Mouse (Mus musculus): ENCODE results near the gene Grik3. TPM values are rescaled to one million over a fixed set of nuclear protein-coding genes. Genes with fewer than 3 reads are reported as not detected.

Grik3 gene
- polyA plus RNA-seq, 1 experiment from 2014 or later, result 8.0 TPM

DNA sequence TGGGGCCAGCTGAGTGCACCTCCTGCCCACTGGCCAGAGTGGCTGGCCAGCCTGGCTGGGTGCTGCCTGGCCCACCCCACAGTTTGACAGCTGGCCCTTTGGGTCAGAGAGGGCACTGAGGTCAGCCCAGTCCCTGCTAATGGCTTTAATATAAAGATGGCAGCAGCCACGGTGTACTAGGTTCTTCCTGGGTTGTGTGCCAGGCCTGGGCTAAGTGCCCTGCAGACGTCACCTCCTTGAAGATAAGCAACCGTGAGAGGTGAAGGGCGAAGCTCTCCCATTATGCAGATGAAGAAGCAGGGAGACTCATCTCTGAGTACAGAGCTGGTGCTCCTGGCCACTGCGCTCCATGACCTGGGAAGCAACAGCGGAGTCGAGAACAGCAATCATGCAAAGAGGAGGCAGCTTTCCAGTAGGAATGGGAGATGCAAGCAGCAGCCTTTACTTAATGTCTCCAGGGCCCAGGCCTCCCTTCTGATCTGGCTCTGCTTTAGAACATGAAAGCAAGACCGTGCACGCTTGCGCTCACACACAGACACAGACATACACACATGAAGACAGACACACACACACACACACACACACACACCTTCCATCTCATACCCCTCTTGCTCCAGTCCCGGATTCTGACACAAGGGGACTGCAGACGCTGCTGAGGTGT is 81.3 kb downstream of the Grik3 start:
- H3K4me1 ChIP-seq (replicated peaks; ENCODE audit: control insufficient read depth, insufficient read depth, low read length), result peaks cover 23% of the 10 kb centered on the region
- no peak overlapping the region for H3K4me3 ChIP-seq (replicated peaks; ENCODE audit: low read length)
- H3K27ac ChIP-seq (ENCODE audit: low read length), result no peak overlapping the region
- H3K9me3 ChIP-seq (ENCODE audit: control insufficient read depth, low read length), result no peaks in the 10 kb centered on the region
- ATAC-seq, result no peak
- 42% methylated on average over 12 of the region's 12 CpGs for WGBS
- no peaks in the 10 kb centered on the region for H3K36me3 ChIP-seq (ENCODE audit: control insufficient read depth, insufficient read depth)
- H3K9ac ChIP-seq (replicated peaks; ENCODE audit: low read depth, low read length), result no peak overlapping the region
- no peak overlapping the region for H3K4me2 ChIP-seq (ENCODE audit: low read length)
- H3K27me3 ChIP-seq (replicated peaks; ENCODE audit: control insufficient read depth, insufficient read depth, low read length), result 0 out of 2 replicates have a peak, but pooled peaks cover 2% of the 10 kb centered on the region

DNA sequence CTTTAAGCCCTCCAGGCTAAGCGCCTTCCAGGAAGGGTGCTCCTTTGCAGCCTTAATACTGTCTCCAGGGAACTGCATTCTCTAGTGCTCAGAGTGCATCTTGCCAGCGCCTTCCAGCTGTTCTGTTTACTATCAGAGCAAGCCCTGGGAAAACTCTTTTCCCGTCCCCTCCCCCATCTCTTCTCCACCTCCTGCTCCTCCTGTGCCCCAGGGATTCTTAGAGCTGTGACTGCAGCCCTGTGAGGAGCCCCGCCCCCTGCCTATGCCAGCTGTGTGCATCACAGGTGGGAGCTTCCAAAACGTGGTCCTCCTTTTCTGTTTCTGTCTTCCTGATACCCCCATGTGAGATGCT is 81.8 kb downstream of the Grik3 start:
- Histone ChIP-seq H3K27ac (ENCODE audit: low read length) (no peak overlapping the region), H3K36me3 (ENCODE audit: control insufficient read depth, insufficient read depth) (no peaks in the 10 kb centered on the region), H3K9me3 (ENCODE audit: control insufficient read depth, low read length) (no peaks in the 10 kb centered on the region), H3K4me3 (replicated peaks; ENCODE audit: low read length) (no peak overlapping the region), H3K4me1 (replicated peaks; ENCODE audit: control insufficient read depth, insufficient read depth, low read length) (peaks cover 23% of the 10 kb centered on the region), H3K9ac (replicated peaks; ENCODE audit: low read depth, low read length) (no peak overlapping the region), H3K27me3 (replicated peaks; ENCODE audit: control insufficient read depth, insufficient read depth, low read length) (0 out of 2 replicates have a peak, but pooled peaks cover 2% of the 10 kb centered on the region), H3K4me2 (ENCODE audit: low read length) (no peak overlapping the region)
- 6% methylated on average over 5 of the region's 5 CpGs for WGBS
- ATAC-seq, result no peak

DNA sequence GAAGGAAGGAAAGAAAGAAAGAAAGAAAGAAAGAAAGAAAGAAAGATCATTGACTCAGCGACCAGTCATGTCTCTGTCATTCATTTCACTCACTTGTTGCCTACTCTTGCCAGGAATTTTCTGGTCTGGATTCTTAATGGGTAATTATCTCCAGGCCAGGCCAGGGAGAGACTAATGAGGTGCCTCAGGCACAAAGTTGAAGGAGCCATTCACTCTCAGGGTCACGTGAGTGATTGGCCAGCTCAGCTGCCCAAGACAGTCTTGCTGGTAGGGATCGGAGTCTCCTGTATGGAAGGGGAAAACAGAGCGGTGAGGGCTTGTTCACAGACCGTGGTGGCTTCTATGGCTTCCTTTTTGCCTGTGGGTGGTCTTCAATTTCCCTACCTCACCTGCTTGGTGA is 82.5 kb downstream of the Grik3 start:
- no peaks in the 10 kb centered on the region for H3K36me3 ChIP-seq (ENCODE audit: control insufficient read depth, insufficient read depth)
- WGBS, result 5% methylated on average over 5 of the region's 5 CpGs
- H3K4me2 ChIP-seq (ENCODE audit: low read length), result no peak overlapping the region
- H3K4me1 ChIP-seq (replicated peaks; ENCODE audit: control insufficient read depth, insufficient read depth, low read length), result peaks cover 22% of the 10 kb centered on the region
- no peak overlapping the region for H3K4me3 ChIP-seq (replicated peaks; ENCODE audit: low read length)
- H3K27ac ChIP-seq (ENCODE audit: low read length), result no peak overlapping the region
- ATAC-seq, result no peak
- no peak overlapping the region for H3K9ac ChIP-seq (replicated peaks; ENCODE audit: low read depth, low read length)
- no peaks in the 10 kb centered on the region for H3K9me3 ChIP-seq (ENCODE audit: control insufficient read depth, low read length)
- 0 out of 2 replicates have a peak, but pooled peaks cover 2% of the 10 kb centered on the region for H3K27me3 ChIP-seq (replicated peaks; ENCODE audit: control insufficient read depth, insufficient read depth, low read length)

DNA sequence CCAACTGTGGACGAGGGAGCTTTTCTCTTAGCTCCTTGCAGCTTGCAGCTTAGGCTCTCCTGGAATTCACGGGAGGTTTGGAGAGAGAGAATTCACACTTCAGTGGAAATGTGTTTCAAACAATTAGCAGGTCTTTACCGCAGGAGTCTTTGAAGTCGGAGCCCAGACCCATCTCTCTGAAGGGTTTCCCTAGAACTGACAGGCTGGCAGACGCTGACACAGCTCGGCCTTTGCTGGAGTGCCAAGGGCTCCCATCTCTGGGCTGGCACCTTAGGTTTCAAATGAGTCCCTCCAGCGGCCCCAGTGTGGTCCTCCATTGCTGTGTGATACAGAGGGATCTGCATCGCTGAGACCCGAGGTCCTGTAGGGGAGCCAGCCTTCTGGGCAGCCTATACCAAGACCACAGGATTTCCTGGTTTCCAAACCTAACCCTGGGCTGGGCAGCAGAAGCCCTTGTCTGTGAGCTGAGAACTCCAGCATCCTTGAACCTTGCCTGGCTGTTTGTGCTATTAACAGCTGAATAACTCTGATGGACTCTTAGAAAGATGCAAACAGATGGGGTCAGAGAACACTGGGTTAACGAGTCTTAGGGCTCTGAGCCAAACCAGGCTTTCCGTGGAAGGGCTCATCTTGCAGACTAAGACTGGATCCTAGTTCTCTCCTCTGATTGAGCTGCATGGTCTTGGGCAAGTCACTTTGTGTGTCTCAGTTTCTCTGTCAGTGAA is 83.6 kb downstream of the Grik3 start:
- Histone ChIP-seq H3K27me3 (replicated peaks; ENCODE audit: control insufficient read depth, insufficient read depth, low read length) (0 out of 2 replicates have a peak, but pooled peaks cover 2% of the 10 kb centered on the region), H3K9ac (replicated peaks; ENCODE audit: low read depth, low read length) (no peak overlapping the region), H3K9me3 (ENCODE audit: control insufficient read depth, low read length) (no peaks in the 10 kb centered on the region), H3K4me2 (ENCODE audit: low read length) (no peak overlapping the region), H3K36me3 (ENCODE audit: control insufficient read depth, insufficient read depth) (no peaks in the 10 kb centered on the region), H3K4me1 (replicated peaks; ENCODE audit: control insufficient read depth, insufficient read depth, low read length) (peaks cover 20% of the 10 kb centered on the region), H3K4me3 (replicated peaks; ENCODE audit: low read length) (no peak overlapping the region), H3K27ac (ENCODE audit: low read length) (no peak overlapping the region)
- 0 out of 2 replicates have a peak, but pooled peaks have one; percentile 22 for ATAC-seq
- WGBS, result 10% methylated on average over 11 of the region's 11 CpGs

DNA sequence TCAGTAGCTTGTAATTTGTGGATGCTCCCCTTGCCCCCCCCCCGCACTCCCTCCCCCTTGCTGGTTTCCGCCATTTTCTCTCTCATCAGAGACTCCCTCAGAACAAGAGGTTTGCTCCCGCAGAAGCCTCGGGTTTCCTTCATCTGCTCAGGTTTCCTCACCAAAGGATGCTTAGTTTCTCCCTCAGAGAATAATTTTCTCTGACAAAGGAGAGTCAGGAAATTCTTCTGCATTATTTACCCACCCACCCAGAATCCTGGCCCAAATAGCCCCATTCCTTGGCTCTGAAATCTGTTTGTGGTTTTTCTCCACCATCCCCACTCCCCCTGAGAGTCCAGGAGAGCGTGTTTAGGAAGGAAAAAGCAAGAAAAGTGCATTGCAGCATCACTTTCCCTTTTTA is 89.8 kb downstream of the Grik3 start:
- Histone ChIP-seq H3K27me3 (replicated peaks; ENCODE audit: control insufficient read depth, insufficient read depth, low read length) (peaks cover 6% of the 10 kb centered on the region; the same call in 1 of the 2 replicates), H3K4me3 (replicated peaks; ENCODE audit: low read length) (no peak overlapping the region), H3K36me3 (ENCODE audit: control insufficient read depth, insufficient read depth) (no peaks in the 10 kb centered on the region), H3K9me3 (ENCODE audit: control insufficient read depth, low read length) (no peaks in the 10 kb centered on the region), H3K4me1 (replicated peaks; ENCODE audit: control insufficient read depth, insufficient read depth, low read length) (peaks cover 5% of the 10 kb centered on the region; the same call in 1 of the 2 replicates), H3K27ac (ENCODE audit: low read length) (no peak overlapping the region), H3K4me2 (ENCODE audit: low read length) (no peak overlapping the region), H3K9ac (replicated peaks; ENCODE audit: low read depth, low read length) (no peak overlapping the region)
- no peak for ATAC-seq
- 27% methylated on average over 5 of the region's 5 CpGs for WGBS

DNA sequence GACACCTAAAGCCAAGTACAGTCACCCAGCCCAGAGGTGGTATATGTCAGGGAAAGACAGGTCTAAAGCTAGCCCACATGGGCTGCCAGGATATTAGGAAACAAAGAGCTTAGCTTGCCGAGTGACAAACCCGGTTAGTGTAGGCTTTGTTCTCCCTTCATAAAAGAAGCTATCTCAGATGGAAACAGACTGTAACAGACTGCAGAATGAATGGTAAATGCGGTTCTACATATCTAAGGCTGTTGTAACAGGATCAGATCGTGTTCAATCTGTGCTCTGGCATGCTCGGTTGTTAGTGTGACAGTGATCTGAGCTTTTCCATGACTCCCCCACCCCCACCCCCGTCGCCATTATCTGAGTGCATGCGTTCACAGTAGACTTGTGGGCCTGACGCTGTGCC is 92.8 kb downstream of the Grik3 start:
- ATAC-seq, result peak; percentile 43; the same call in 1 of the 2 replicates
- Histone ChIP-seq H3K4me3 (replicated peaks; ENCODE audit: low read length) (no peak overlapping the region), H3K27ac (ENCODE audit: low read length) (peak overlapping the region; percentile 42; the same call in 1 of the 2 replicates), H3K4me1 (replicated peaks; ENCODE audit: control insufficient read depth, insufficient read depth, low read length) (peaks cover 15% of the 10 kb centered on the region), H3K36me3 (ENCODE audit: control insufficient read depth, insufficient read depth) (no peaks in the 10 kb centered on the region), H3K27me3 (replicated peaks; ENCODE audit: control insufficient read depth, insufficient read depth, low read length) (peaks cover 23% of the 10 kb centered on the region), H3K9me3 (ENCODE audit: control insufficient read depth, low read length) (no peaks in the 10 kb centered on the region), H3K9ac (replicated peaks; ENCODE audit: low read depth, low read length) (no peak overlapping the region), H3K4me2 (ENCODE audit: low read length) (no peak overlapping the region)
- 66% methylated on average over 9 of the region's 9 CpGs for WGBS

DNA sequence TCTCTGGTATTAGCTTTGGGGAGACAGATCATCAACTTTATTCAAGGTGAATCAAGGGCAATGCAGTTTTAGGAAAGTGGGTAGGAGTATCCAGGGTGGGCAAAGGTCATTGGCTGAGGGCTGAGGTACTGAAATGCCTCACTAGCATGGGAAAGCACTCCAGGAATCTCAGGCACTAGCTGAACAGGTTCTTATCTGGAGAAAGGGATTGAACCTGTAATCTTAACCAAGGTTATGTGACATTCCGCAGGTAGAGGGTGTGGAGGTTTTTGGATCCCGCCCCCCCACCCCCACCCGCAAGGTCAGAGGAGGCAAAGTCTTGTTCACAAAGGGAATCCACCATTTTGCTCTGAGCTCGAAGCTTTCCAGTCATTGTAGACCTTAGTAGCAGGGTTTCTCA is 93.4 kb downstream of the Grik3 start:
- peaks cover 19% of the 10 kb centered on the region for H3K4me1 ChIP-seq (replicated peaks; ENCODE audit: control insufficient read depth, insufficient read depth, low read length)
- 85% methylated on average over 4 of the region's 4 CpGs for WGBS
- H3K4me2 ChIP-seq (ENCODE audit: low read length), result no peak overlapping the region
- no peaks in the 10 kb centered on the region for H3K9me3 ChIP-seq (ENCODE audit: control insufficient read depth, low read length)
- H3K27ac ChIP-seq (ENCODE audit: low read length), result no peak overlapping the region
- no peak overlapping the region for H3K4me3 ChIP-seq (replicated peaks; ENCODE audit: low read length)
- no peak overlapping the region for H3K9ac ChIP-seq (replicated peaks; ENCODE audit: low read depth, low read length)
- peaks cover 24% of the 10 kb centered on the region for H3K27me3 ChIP-seq (replicated peaks; ENCODE audit: control insufficient read depth, insufficient read depth, low read length)
- no peaks in the 10 kb centered on the region for H3K36me3 ChIP-seq (ENCODE audit: control insufficient read depth, insufficient read depth)
- no peak for ATAC-seq

DNA sequence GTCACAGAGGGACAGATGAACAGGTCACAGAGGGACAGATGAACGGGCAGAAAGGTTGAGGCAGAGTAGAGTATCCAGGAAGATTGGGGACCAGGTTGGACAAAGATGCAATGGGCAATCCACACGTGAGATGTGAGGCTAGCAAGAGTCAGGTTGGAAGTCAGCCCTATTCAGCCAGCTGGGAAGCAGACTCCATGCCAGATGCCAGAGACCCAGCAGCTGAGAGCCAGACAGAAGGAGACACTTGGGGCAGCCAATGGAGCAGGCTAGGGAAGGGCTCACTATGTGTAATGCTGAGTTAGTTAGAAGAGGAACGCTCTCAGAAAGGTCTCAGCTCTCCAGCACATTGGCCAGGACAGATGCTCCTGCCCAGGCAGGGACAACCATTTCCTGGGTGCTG is 94.2 kb downstream of the Grik3 start:
- 88% methylated on average over 3 of the region's 3 CpGs for WGBS
- peaks cover 25% of the 10 kb centered on the region for H3K4me1 ChIP-seq (replicated peaks; ENCODE audit: control insufficient read depth, insufficient read depth, low read length)
- peaks cover 24% of the 10 kb centered on the region for H3K27me3 ChIP-seq (replicated peaks; ENCODE audit: control insufficient read depth, insufficient read depth, low read length)
- H3K9me3 ChIP-seq (ENCODE audit: control insufficient read depth, low read length), result no peaks in the 10 kb centered on the region
- no peak overlapping the region for H3K27ac ChIP-seq (ENCODE audit: low read length)
- H3K36me3 ChIP-seq (ENCODE audit: control insufficient read depth, insufficient read depth), result no peaks in the 10 kb centered on the region
- H3K9ac ChIP-seq (replicated peaks; ENCODE audit: low read depth, low read length), result no peak overlapping the region
- H3K4me3 ChIP-seq (replicated peaks; ENCODE audit: low read length), result no peak overlapping the region
- ATAC-seq, result no peak
- no peak overlapping the region for H3K4me2 ChIP-seq (ENCODE audit: low read length)

DNA sequence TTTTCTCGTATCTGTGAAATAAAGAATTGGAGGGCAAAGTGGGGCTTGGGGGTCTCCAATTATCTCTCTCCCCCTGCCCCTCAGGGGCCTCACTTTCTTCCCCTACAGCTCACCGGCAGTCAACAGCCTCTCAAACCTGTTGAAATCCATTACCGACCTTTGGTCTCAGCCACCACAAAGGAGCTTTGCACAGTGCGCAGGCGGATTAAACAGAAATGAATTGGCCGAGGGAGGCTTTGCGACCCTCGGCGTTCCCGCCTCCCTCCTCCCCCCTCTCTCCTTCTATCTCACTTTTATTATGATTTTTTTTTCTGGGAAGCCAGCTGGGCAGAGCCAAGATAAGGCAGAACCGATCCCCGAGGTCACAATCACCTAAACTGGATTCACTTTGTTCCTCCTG is 97.1 kb downstream of the Grik3 start:
- no peak overlapping the region for H3K4me3 ChIP-seq (replicated peaks; ENCODE audit: low read length)
- peaks cover 19% of the 10 kb centered on the region for H3K27me3 ChIP-seq (replicated peaks; ENCODE audit: control insufficient read depth, insufficient read depth, low read length)
- no peak for ATAC-seq
- no peak overlapping the region for H3K27ac ChIP-seq (ENCODE audit: low read length)
- no peak overlapping the region for H3K9ac ChIP-seq (replicated peaks; ENCODE audit: low read depth, low read length)
- 6% methylated on average over 12 of the region's 12 CpGs for WGBS
- no peaks in the 10 kb centered on the region for H3K9me3 ChIP-seq (ENCODE audit: control insufficient read depth, low read length)
- H3K4me1 ChIP-seq (replicated peaks; ENCODE audit: control insufficient read depth, insufficient read depth, low read length), result peaks cover 30% of the 10 kb centered on the region
- H3K36me3 ChIP-seq (ENCODE audit: control insufficient read depth, insufficient read depth), result no peaks in the 10 kb centered on the region
- H3K4me2 ChIP-seq (ENCODE audit: low read length), result no peak overlapping the region

Measured in forebrain, embryonic 16.5 days (tissue).